Mouse (Mus musculus): ENCODE data around the gene March2.

GRCm38 (mm10) chr17:33717982-33718381 is 488 bp downstream of the March2 start:
- TF ChIP-seq POLR2A (IDR thresholded peaks at IDR 0.05; ENCODE audit: borderline replicate concordance, extremely low read depth, insufficient read depth, insufficient read length, poor library complexity, severe bottlenecking) (no peak), CTCF (IDR thresholded peaks at IDR 0.05; ENCODE audit: borderline replicate concordance, extremely low read depth, insufficient read depth, insufficient read length) (no peak)

Data from brain, embryonic 14.5 days (tissue).